Mouse (Mus musculus): ENCODE data around the gene Cmtr1.
"Not testable (repeated sequence)": the region's sequence is repeated elsewhere in the genome, so short reads cannot be mapped to it uniquely, and the experiment has no call there.

The Cmtr1 gene

DNA sequence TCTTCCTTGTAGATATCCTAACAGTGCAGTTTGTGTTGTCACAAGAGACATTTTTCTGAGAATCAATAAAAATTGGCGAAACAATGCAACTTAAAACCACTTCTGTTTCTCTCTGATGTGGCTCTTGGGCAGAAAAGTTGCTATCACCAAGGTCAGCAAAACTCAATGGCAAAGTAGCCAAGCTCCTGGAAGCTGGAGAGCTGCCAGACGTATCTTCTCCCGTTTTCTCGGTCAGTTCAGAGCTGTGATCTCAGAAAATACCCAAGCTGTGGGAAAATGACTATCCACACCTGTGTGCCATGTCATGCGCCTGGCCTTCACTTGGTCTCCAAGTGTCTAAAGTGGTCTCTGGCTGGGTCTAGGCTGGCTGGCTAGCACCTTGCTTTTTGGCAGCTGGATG lies 45.5 kb downstream of the Cmtr1 start:
- no peak for DNase-seq (ENCODE audit: low read depth)

GRCm38 (mm10) chr17:29706981-29707545 lies 46.7 kb downstream of the Cmtr1 start:
- no peak for DNase-seq (ENCODE audit: low read depth)

DNA sequence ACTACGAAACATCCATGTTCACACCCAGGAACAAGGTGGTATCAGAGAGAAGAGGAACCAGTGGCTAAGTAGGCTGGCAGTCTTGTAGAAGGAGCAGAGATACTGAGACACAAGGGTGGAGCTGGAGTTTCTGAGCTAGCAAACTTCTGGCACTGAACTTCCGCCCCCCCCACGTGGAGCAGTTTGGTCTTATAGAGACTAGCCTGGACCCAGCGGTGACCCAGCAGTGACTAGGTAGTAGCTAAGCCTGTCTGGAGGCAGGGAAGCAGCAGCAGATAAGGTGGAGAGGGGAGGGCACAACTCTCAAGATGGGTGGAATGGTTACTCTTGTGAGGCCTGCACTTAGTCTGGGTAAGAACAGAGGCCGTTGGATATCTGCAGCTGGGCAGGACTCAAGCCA lies 48.4 kb downstream of the Cmtr1 start:
- no peak for DNase-seq (ENCODE audit: low read depth)

GRCm38 (mm10) chr17:29710562-29711044 lies 50.2 kb downstream of the Cmtr1 start:
- no peak for DNase-seq (ENCODE audit: low read depth)

DNA sequence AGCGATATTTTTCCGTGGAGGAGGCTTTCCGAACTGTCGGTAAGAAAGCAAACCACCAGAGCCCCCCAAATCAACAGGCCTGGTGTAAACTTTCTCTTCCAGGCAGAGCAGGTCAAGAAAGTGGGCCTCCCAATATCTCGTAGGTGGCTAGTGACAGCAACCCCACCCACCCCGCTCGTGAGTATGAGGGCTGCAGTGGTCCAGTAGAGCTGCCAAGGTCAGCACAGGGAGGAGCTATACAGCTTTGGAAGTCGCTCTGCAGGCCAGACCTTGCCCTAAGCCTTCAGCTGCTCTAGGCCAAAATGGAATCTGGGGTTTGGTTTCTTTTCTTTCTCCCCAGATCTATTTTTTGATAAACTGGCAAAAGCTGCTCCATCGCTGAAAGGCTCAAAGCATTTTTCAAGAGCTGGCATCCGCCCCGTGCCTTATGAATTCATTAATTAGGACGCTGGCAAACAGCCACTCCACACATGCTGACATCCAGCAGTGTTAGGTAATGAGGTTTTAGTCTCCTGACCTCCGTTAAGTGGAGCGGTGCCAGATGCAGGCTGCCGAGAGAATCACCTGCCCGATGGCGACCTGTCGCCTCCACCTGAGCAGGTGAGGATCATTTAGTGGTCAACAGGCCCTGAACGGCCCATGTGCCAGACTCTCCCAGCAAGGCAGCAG lies 50.8 kb downstream of the Cmtr1 start:
- DNase-seq (ENCODE audit: low read depth): no peak

GRCm38 (mm10) chr17:29711745-29712431 lies 51.5 kb downstream of the Cmtr1 start:
- DNase-seq (ENCODE audit: low read depth): no peak

DNA sequence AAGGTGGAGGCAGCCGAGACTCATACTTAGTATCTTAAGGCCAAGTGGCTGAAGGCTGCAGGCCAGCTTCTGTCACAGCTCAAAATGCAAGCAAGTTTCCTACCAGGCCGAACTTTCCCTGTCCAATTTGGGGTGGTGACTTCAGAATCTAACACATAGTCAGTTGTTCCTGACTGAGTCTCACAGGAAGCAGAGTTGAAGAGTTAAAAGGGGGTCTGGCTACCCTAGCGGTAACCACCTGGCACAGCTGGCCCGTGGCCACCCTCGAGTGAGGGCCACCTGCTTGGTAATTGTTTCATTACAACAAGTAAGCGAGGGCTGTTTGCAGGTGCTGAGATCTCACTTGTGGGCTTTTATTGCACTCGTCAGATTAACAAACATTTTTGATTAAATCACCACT lies 52.2 kb downstream of the Cmtr1 start:
- no peak for DNase-seq (ENCODE audit: low read depth)

DNA sequence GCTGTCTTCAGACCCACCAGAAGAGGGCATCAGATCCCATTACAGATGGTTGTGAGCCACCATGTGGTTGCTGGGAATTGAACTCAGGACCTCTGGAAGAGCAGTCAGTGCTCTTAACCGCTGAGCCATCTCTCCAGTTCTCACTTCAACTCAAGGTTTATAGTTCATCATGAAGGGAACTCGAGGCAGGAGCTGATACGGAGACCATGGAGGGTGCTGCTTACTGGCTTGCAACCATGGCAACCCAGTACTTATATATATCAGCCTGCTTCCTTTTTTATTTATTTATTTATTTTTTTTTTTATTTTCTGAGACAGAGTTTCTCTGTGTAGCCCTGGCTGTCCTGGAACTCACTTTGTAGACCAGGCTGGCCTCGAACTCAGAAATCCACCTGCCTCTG lies 53.3 kb downstream of the Cmtr1 start:
- DNase-seq (ENCODE audit: low read depth): not testable (repeated sequence)

DNA sequence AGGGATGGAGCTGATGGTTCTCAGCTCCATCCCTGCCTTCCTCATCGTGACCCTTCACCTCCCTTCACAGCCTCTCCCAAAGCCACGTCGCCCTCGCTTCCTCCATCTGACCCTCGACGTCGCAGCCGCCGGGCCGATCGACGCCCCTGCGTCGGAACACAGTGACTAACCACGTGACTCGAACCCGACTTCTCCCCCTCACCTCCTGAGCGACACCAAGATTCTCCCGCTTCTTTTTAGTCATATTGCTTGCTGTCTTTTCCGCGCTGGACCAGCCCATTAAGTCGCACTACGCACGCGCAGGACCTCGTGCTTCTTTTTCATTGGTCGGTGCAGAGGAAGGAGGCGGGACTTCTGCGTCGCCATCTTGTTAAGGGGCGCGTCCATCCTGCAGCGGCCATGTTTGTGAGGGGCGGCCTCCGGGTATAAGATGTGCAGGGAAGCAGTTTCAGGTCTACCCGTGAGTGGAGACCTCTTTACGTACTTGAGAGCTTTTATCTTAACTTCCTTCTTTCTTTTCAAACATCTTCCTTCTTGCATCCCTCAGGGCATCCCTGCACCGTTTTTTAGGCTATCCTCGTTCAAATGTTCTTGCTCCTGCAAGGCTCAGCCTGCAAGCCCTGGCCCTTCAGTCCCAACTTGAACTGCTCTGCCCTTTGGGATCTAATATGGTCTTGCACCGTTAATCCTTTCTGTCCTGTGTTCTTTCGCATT lies 56.5 kb downstream of the Cmtr1 start, which contains the start of gene Ccdc167:
Gene Ccdc167 (minus strand): TSS at position 313 of the 714 bp plus-strand sequence.
- peak; percentile 95 for DNase-seq (ENCODE audit: low read depth)

DNA sequence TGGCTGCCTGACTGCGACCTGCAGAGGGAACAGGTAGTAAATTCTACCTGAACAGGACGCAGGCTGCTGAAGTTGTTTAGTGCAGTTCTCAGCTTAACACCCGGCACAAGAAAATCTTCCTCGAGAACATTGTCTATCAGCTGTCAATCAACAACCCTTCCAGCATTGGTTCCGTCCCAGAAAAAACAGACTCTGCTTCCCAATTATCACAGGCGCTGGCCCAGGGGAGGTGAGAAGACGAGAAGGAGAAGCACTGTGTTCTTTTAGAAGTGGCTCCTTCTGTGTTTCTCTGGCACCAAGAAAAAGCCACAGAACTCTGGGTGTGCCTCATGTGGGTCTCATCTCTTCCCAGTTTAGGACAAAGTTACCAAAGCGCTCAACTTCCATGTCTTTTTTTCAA lies 58.3 kb downstream of the Cmtr1 start:
- DNase-seq (ENCODE audit: low read depth): no peak

DNA sequence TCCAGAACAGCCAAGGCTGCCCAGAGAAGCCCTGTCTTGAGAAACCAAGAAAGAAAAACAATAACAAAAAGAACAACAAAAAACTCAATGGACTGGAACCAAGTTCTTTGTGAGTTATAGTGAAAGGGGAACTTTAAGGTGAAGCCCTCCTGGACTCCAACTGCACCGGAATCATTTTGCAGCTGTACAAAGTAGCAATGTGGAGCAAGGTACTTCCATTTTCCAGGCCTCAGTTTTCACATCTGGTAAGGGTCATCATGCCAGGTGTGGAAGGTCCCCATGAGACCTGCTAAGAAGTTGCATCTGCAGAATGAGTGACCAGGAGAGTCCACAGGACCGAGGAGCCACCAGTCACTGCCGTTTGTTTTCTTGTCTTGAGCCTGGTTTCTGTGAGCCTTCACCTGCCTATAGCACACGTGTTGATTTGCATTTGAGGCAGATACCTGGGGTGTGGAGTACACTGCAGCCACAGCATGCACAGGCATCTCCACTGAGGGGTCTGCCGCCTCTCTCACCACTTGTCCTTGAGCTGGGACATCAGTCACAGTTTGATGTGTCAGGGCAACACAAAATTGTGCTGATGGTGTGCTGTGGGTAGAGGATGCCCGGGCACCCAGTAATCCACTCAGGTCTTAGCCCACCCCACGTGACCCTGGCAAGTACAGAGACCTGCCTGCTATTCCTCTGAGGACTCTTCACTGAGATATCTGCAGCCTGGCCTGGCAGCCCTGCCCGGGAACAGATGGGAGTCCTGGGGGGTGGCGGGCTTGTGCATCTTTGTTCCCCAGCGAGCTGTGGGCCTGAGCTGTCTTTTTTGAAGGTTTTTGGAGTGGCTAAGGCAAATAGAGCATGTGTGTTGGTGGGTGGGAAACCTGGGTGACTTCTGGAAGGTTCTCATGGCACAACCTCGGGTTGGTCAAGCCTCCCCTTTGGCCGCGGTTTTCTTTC lies 59.5 kb downstream of the Cmtr1 start:
- no peak for DNase-seq (ENCODE audit: low read depth)

GRCm38 (mm10) chr17:29720755-29721365 lies 60.5 kb downstream of the Cmtr1 start:
- DNase-seq (ENCODE audit: low read depth): no peak

DNA sequence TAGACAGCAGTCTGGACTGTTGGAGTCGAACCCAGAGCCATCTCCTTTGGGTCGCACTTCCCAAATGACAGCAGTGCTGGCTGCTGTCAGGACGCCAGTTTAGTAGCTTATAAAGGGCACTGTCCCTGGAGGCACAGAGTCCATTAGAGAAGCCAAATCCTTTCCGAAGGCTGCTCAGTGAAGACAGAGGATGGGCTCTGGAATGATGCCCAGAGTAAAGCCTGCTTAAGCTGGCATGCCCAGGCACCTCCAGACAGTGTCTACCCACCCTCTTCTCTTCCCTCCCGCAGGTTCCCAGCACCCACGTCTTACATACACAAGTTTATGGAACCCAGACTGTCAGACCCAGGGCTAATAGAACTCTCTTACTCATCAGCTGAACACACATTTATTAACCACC lies 64.2 kb downstream of the Cmtr1 start:
- DNase-seq (ENCODE audit: low read depth): no peak

DNA sequence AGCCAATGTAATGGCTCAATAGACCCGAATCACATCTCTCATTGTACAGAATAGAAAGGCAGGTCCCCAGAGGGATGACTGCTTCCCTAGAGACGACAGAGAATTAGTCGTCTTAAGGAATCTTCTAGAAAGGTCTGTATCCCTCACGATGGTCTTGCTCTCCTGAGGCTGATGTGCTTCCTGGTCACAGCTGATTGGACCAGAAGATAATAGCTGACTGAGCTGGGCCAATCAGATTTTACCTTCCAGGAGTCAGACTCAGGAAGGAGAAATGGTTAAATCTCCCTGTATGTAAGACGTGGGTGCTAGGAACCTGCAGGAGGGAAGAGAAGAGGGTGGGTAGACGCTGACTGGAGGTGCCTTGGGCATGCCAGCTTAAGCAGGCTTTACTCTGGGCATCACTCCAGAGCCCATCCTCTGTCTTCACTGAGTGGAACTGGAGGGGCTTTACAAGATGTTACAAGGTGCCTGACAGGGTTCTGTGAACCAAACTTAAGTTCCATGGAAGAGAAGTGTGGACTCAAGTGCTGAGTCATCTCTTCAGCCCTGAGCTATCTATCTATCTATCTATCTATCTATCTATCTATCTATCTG lies 64.7 kb downstream of the Cmtr1 start:
- no peak for DNase-seq (ENCODE audit: low read depth)

DNA sequence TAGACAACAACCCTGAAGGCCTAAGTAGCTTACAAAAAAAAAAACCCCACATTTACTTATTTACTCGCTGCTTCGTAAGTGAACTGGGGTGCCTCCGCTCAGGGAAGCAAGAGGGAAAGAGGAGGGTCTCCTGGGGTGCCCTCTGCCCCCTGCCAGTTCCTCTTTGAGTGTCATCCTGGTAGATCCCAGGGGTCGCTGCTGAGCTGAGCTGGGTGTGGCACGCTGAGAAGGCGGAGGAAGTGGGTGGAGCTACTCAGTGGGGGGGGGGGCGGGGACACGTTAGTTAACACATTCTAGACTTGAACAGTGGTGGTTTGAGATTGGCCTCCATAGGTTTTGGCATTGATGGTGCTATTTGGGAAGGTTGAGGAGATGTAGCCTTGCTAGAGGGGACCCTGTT lies 67.7 kb downstream of the Cmtr1 start:
- DNase-seq (ENCODE audit: low read depth): no peak

- no peak for DNase-seq (ENCODE audit: low read depth)
These were observed 70.3 kb downstream of the Cmtr1 start for GRCm38 (mm10) chr17:29730510-29731265.

DNA sequence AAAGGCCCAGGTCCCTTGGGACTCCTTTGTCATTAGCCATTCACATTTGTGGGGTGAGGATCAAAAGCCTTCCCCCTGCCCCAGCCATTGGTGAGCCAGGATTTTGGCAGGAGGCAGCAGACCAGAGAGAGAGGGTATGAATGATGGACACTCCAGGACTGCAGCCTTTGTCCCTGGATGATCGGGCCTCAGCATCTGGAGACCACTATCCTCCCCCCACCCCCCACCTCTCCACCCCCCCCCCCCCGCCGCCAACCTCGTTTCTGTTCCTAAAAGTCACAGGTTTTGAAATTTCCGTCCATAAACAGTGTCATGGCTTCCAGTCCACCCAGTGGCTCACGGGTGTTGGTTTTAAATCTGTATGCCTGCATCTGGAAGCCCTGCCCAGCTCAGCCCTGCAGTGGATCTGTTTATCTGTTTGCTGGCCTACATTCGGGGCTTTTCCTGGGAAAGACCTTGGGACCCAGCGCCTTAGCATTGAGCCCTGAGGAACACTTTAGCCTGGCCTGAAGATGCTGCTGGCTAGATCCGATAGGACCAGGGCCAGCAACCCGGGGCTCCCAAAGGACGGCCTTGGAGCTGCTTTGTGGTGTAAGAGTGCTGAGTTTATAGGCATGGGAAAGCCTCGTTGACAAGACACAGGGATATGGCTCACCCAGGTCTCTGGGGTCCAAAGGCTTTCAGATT lies 71.0 kb downstream of the Cmtr1 start:
- no peak for DNase-seq (ENCODE audit: low read depth)

DNA sequence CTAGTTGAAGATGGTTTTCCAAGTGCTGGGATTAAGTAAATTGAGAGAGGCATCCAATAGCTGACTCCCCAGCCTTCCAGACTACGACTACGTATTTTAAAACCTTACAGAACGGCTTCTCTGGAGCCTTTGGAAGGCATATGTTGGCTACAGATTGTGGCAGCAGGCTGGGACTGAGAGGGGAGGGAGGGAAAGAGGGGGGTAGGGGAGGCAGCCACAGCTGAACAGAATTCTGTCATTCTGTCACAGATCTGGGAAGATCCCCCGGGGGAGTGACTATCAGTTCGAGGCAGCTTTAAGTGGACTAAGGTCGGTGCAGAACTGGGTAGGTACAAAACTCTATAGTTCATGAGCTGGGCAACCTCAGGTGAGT lies 71.5 kb downstream of the Cmtr1 start:
- no peak for DNase-seq (ENCODE audit: low read depth)

DNA sequence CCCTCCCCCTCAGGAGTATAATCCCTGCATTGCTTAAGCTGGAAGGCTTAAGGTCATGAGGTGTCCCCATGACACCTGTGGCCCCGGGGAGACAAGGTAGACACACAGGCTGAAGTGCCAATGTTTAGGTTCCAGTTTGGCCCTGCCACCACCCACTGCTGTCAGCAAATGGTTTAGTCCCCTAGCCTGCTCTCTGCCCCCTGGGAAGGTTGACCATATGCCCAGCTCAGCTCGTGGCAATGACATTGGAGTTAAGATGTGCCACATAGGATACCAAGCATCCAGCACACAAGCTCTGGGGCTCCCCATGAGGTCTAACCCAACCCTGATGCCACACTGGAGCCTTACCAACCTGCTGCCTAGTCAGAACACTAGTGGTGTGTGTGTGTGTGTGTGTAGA lies 72.1 kb downstream of the Cmtr1 start:
- DNase-seq (ENCODE audit: low read depth): no peak

All from fibroblast of lung, adult 2 months (primary cell).